Mouse (Mus musculus): ENCODE measurements around the gene Gm17604. TPM values are rescaled to one million over a fixed set of nuclear protein-coding genes. Genes with fewer than 3 reads are reported as not detected.

Gm17604 gene
- not detected in 2 replicates for polyA plus RNA-seq (2012; rRNA removed)

GRCm38 (mm10) chrX:165004779-165005324, at the start of gene Gm17604:
Gm17604 (minus strand) TSS chrX:165004829.

GRCm38 (mm10) chrX:164980193-164980775, 24.3 kb downstream of the Gm17604 start, which contains the start of the genes Mospd2 and Fancb:
Mospd2 (minus strand) TSS chrX:164980375.
Fancb (plus strand) TSS chrX:164980592.

Other genes with a start within 250 kb of the Gm17604 start
- 0.26 TPM in 2 replicates for gene Mospd2, start 24.5 kb downstream of the Gm17604 start, polyA plus RNA-seq (2012; rRNA removed)
- 0.06 TPM in 1 of 2 replicates, not detected in the other for gene Fancb, start 24.2 kb downstream of the Gm17604 start, polyA plus RNA-seq (2012; rRNA removed)

Measured in stomach, adult 2 months (tissue).